Mouse (Mus musculus) common myeloid progenitor, adult 5-6 weeks (primary cell): ENCODE measurements around the gene Ccdc3. TPM values are rescaled to one million over a fixed set of nuclear protein-coding genes. Genes with fewer than 3 reads are reported as not detected.
A peak's percentile ranks its signal among the peaks of the same experiment; 100 is the strongest.

Source experiments
- ATAC-seq: replicated peaks from 2 replicates; pipeline ENCODE4 v1.8.0; 2016; ENCODE audit warnings: low read depth, mild to moderate bottlenecking, moderate TSS enrichment, inconsistent platforms; ENCODE audit not compliant: poor library complexity, severe bottlenecking
- total RNA-seq: library from RNA; stranded (forward); fragments of 200-1000, 187-1606 nt; gene quantifications from 2 replicates; pipeline ENCODE4 v1.2.3, GENCODE M21; 2017

Gene Ccdc3
- total RNA-seq, 1 experiment from 2014 or later = not detected

GRCm38 (mm10) chr2:5160236-5160848 lies 22.8 kb downstream of the Ccdc3 start:
- no peak for ATAC-seq

- peak; percentile 65; the same call in 1 of the 2 replicates for ATAC-seq
Observed at GRCm38 (mm10) chr2:5161002-5161745, 23.6 kb downstream of the Ccdc3 start.

GRCm38 (mm10) chr2:5161908-5162674 lies 24.5 kb downstream of the Ccdc3 start:
- ATAC-seq = no peak

GRCm38 (mm10) chr2:5162756-5163155 lies 25.2 kb downstream of the Ccdc3 start:
- no peak for ATAC-seq

GRCm38 (mm10) chr2:5165941-5166361 lies 28.4 kb downstream of the Ccdc3 start:
- ATAC-seq = no peak

GRCm38 (mm10) chr2:5166796-5167195 lies 29.2 kb downstream of the Ccdc3 start:
- ATAC-seq = no peak

- ATAC-seq = no peak
Observed at GRCm38 (mm10) chr2:5170815-5171214, 33.2 kb downstream of the Ccdc3 start.

GRCm38 (mm10) chr2:5171301-5172000 lies 33.9 kb downstream of the Ccdc3 start:
- ATAC-seq = no peak

- no peak for ATAC-seq
Observed at GRCm38 (mm10) chr2:5172773-5173172, 35.2 kb downstream of the Ccdc3 start.

GRCm38 (mm10) chr2:5174716-5175115 lies 37.1 kb downstream of the Ccdc3 start:
- no peak for ATAC-seq

- no peak for ATAC-seq
Observed at GRCm38 (mm10) chr2:5181462-5182443, 44.2 kb downstream of the Ccdc3 start.

GRCm38 (mm10) chr2:5184166-5184565 lies 46.6 kb downstream of the Ccdc3 start:
- no peak for ATAC-seq

- no peak for ATAC-seq
Observed at GRCm38 (mm10) chr2:5185631-5186030, 48.1 kb downstream of the Ccdc3 start.

GRCm38 (mm10) chr2:5192156-5192555 lies 54.6 kb downstream of the Ccdc3 start:
- ATAC-seq = no peak

- no peak for ATAC-seq
Observed at GRCm38 (mm10) chr2:5193071-5193470, 55.5 kb downstream of the Ccdc3 start.

GRCm38 (mm10) chr2:5194701-5195215 lies 57.2 kb downstream of the Ccdc3 start:
- ATAC-seq = no peak

GRCm38 (mm10) chr2:5197486-5197885 lies 59.9 kb downstream of the Ccdc3 start:
- ATAC-seq = no peak

GRCm38 (mm10) chr2:5199289-5199688 lies 61.7 kb downstream of the Ccdc3 start:
- no peak for ATAC-seq

GRCm38 (mm10) chr2:5200817-5201364 lies 63.3 kb downstream of the Ccdc3 start:
- no peak for ATAC-seq
